Mouse (Mus musculus) heart, postnatal 25 days (tissue): ENCODE measurements around the gene Hexa. TPM values are rescaled to one million over a fixed set of nuclear protein-coding genes. Genes with fewer than 3 reads are reported as not detected.

Experiments
- DNase-seq: peaks from one replicate; pipeline ENCODE4 v3.0.0; 2022; ENCODE audit warnings: low spot score
- intact Hi-C: fragments of 180-260 bp; cut with DNase I; formaldehyde crosslinking; loops from one replicate; pipeline ENCODE4 v1.15.1; 2025
- total RNA-seq, 2 experiments: library from RNA; stranded (reverse); gene quantifications; 2 replicates each; pipeline ENCODE4 v1.2.3; 2021

The Hexa gene
- 10 to 100 TPM; 36.8 TPM for total RNA-seq

DNA sequence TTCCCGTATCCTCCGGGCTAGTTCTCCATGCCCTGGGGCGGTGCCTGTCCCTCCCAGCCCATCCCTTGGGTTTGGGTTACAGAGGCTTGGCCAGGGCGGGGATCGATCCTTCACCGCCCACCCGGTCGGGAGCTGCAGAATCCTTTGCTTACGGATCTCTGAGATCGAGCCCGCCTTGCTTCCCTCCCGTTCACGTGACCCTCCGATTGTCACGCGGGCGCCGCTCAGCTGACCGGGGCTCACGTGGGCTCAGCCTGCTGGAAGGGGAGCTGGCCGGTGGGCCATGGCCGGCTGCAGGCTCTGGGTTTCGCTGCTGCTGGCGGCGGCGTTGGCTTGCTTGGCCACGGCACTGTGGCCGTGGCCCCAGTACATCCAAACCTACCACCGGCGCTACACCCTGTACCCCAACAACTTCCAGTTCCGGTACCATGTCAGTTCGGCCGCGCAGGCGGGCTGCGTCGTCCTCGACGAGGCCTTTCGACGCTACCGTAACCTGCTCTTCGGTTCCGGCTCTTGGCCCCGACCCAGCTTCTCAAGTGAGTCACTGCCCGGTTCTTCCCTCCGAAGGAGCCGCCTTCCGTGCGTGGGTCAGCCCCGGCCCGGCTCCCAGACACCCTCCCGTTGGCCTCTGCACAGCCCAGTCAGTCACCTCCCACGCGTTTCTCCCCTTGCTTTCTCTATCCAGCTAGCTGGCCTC, at the start of gene Hexa, which contains the start of gene Tmem202:
TSS of gene Hexa (plus strand) at position 100 of the 697 bp plus-strand sequence.
TSS of gene Tmem202 (minus strand) at position 407 of the 697 bp plus-strand sequence.
- intact Hi-C loops = loop anchor here (2.0 kb wide), 1 partner anchor 51 kb away; no protein-coding TSS in a partner anchor
- DNase-seq = peak; percentile 72

DNA sequence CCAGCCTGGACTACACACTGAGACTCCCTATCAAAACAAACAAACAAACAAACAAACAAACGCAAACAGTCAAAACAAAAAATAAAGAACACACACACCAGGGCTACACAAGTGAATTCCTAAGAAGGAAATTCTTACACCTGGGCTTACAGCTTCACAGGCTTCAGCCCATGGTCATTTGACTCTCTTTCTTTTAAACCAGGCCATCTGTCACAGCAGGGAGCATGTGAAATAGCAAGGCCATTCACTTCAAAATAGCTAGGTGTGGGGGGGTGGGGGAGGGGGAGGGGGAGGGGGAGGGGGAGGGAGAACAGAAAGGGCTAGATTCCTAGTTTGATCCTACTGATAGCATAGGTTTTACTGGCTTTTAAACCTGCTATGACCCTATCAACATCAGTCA, 31.2 kb upstream of the Hexa start:
- intact Hi-C loops = no loop called here
- no peak for DNase-seq

DNA sequence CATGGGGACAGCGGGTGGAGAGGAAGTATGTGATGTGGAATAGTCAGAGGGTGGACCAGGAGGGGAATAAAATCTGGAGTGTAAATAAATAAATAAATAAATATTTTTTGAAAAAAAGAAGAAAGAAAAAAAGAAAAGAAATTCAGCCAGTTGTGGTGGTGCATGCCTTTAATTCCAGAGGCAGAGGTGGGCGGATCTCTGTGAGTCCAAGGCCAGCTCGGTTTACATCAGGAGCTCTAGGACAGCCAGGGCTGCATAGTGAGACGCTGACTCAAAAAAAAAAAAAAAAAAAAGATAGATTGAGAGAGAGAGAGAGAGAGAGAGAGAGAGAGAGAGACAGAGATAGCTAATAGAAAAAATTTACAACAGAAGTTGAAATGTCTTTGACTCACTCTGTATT, 27.0 kb upstream of the Hexa start:
- intact Hi-C loops = no loop called here
- DNase-seq = no peak

DNA sequence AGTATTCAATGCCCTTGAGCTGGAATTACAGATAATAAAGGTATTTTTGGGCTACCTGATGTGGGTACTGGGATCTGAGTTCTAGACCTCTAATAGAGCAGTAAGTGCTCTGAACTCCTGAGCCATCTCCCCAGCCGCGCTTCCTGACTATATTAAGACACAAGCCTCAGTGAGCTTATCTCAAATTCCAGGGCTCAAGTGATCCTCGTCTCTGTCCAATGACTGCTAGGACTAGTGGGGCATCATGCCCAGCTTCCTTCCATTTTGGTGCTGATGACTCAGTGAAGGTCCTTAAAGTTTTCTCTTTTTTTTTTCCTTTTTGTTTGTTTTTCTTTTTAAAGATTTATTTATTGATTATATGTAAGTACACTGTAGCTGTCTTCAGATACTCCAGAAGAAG, 24.3 kb upstream of the Hexa start:
- no peak for DNase-seq
- intact Hi-C loops = no loop called here

DNA sequence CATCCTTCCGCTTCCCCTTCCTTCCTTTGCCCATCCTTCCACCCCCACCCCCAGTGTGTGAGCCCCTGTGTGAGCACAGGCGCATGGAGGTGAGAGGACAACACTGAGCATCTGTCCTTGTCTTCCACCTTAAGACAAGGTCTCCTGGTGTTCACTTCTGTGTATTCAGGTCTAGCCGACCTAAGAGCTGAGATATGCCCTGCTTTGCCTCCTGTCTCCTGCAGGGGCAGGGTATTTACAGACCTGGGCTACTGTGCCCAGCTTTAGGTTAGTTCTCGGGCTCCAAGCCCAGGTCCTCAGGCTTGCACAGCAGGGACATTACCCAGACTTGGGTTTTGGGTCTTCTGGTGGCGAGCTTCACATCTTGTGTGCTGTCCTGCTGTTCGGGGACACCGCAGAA, 22.2 kb upstream of the Hexa start:
- intact Hi-C loops = no loop called here
- no peak for DNase-seq

DNA sequence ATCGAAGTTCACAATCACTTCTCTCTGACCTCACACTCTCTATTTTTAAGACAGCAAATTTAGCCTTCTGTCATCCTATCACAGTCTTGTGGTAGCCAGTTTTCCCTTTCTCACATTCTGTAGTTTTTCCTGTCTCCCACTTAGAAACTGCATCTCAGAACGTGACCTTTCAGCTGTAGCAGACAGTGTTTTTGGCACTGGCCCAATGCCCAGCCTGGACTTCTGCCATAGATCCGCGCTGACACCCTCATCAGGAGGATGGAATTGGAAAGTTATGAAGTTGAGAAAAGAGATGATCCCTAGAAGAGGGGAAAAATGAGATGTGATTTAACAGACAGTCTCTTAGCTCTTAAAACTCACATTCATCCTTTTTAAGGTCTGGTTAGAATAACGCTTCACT, 20.4 kb upstream of the Hexa start:
- intact Hi-C loops = no loop called here
- DNase-seq = no peak

DNA sequence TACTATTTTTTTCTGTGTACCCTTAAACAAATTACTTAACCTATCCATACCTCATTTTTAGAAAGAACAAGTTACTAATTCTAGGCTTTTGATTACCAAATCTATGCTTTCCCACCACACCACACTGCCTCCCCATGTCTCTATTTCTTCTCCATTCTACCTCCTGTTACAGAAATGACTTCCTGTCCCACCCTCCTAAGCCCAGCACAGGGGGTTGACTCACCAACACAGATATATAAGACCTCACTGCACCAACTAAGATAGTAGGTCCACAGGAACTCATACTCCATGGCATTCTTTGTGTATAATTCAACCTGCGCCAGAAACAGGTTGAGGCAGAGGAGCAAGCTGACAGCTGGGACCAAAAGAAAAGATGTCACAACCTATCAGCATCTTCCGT, 19.9 kb upstream of the Hexa start:
- no peak for DNase-seq
- intact Hi-C loops = no loop called here

DNA sequence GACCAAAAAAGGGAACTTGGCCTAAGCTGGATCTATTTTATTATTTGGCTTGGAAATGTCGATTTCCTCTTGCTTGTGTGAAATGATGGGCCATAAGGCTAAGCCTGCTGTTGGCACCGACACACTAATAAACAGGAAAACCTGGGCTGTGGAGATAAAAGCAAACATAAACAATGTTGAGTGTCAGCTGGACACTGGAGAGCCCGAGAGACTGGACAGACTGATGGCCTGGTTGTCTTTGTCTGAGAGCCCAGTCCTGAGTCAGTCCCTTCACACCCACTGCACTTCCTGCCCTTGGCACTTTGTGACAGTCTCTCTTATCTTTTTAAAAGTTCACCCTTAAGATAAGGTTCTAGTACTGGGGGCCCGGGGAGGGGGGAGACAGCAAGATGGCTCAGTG, 16.4 kb upstream of the Hexa start:
- intact Hi-C loops = no loop called here
- DNase-seq = no peak

DNA sequence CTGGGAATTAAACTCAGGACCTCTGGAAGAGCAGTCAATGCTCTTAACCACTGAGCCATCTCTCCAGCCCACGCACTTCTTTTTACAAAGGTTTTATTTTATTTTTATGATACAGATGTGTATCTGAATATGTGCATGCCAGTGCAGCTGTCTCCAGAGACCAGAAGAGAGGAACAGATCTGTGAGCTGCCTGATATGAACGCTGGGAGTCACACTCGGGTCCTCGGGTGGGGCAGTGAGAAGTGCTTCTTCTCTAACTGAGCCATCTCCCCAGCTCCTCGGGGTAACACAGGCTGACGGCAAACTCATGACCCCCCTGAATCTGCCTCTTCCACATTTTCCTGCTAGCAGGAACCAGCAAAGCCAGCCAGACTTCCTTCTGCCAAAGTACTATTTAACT, 12.6 kb upstream of the Hexa start:
- intact Hi-C loops = no loop called here
- DNase-seq = no peak

DNA sequence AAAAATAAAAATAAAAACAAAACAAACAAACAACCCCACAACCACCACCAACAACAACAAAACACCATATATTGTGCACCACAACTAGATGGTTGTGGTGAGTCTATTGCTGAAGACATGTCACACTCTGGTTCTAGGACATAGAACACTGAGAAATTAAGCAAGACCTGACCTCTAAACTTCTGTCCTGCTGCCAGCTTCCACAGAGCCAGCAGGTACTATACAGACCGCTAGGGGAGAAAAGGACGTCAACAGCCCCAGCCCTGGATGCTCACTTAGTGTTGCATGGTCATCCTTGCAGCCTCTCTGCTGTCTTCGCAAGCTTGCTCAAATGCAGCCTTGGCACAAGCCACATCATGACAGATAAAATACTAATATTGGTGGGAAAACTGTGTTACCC, 11.8 kb upstream of the Hexa start:
- DNase-seq = no peak
- intact Hi-C loops = no loop called here

DNA sequence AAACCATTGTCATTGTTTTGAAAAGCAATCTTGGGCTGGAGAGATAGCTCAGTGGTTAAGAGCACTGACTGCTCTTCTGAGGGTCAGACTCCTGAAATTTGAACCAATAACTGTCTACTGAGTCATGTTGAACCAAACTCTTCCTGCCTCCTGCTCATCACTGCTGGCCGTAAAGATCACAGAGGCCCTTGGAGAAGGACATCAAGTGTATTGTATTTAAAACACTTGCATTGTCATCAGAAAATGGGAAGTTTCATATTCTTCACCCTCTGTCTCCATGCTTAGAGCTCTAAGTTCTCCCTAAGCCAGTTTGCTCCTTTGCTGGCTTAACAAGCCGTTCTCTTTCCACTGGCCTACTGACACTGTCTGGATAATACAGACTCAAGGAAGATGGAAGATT, 11.1 kb upstream of the Hexa start:
- intact Hi-C loops = no loop called here
- DNase-seq = no peak

DNA sequence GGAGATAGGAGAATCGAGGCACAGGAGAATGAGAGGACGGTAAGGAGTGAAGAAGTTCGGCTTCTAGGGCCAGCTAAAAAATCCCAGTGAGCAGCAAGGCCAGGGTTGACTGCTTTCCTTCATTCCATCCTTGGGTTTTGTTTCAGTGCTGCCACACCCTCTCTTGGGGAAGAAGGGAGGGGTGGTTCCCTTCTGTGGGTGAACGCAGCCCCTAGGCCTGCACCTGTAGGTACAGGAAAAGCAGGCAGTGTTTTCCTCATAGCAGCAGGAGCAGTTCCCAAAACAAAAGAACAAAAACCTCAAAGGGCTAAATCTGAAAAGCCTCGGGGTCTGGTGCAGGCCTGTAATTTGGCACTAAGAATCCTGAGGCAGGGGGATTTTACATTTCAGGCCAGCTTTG, 7.7 kb upstream of the Hexa start:
- intact Hi-C loops = no loop called here
- DNase-seq = no peak

DNA sequence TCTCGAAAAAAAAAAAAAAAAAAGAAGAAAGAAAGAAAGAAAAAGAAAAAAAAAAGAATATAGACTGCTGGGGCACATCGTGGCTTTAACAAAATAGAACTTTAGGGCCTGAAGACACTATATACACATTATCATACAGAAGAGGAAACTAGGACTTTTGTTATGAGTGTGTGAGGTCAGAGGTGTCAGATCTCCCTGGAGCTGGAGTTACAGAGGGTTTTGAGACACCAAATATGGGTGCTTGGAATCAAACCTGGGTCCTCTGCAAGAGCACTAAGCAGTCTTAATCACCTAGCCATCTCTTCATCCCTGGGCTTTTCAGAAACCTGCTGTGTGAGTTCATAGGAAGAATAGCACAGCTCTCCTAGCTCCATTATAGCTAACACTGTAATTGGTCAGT, 5.9 kb upstream of the Hexa start:
- intact Hi-C loops = no loop called here

DNA sequence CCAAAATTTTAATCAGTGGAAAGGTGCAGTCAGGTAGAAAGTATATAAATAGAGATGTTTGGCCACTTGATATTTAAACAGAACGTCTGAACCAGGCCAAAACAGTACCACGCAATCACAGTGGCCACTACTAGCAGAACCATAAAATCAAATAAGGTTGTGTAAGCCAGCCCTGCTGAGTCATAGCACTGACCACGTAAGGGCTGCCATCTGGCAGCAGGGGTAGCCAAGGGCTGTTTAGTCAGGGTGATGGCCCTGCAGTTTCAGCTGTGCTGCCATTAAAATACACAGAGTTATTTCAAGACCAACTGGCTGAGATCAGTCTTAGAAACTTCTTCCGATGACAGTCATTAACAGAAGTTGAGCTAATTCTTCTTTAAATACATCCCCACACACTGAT, 5.5 kb upstream of the Hexa start:
- intact Hi-C loops = no loop called here
- peak; percentile 57 for DNase-seq

More for the DNA sequence above, 5.9 kb upstream of the Hexa start:
- no peak for DNase-seq

DNA sequence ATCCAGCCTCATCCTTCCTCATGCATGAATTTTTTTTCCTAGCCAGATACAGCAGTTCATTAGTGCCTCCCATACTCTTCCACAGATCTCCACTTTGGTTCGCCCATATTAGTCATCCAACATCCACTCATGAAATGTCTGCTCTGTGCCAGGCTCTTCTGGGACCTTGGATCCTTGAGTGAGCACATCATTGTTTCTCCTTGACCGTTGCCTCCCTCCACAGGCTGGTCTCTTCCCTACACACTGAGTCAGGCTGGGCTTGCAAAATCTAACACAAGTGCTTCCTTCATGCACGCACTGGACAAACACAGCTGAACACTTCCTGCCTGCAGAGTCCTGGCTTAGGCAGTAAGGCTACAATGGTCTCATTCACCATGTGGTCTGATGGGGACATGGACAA, 1.7 kb upstream of the Hexa start:
- intact Hi-C loops = loop anchor here (2.0 kb wide), 1 partner anchor 49 kb away; no protein-coding TSS in a partner anchor
- peak; percentile 23 for DNase-seq

DNA sequence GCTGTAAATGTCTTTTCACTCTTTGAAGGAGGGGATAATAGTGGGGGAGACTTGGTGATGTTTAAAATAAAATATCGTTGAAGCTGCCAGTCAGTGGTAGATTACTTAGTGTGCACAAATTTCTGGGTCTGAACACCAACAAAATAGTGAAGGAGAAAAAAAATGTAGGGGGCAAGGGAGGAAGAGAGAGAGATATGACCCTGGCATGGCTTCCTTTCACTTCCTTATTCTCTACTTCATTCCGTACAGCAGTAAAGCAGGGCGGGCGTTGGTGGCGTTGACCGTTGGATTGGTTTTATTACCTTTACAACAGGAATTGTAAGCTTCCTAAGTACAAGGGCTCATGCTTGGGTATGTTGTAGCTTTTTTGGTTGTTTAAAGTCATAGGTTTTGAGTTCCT, 2.3 kb downstream of the Hexa start:
- intact Hi-C loops = no loop called here
- no peak for DNase-seq

DNA sequence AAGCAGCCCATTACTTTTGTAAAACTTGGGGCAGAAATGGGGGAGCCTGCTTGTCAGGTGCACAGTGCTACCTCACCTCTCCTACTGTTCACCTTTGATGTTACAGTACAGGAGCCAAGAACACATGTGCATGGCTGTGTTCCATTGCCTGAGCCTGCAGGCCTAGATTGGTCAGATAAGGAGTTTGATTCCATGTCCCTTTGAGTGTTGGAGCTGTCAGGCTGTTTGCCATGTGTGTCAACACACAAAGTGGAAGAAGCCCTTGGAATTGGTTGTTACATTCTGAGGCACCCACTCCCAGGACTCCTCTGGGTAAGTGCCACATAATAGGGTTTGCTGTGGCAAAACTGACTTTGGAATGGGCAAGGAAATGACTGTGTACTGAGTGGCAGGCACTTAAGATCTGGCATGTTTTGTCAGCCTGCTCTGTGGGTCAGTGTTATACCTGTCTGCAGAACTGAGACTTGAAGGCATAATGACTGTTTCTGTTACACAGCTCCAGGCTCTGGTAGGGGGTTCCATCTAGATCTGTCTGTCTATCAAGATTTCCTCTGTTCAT, 3.5 kb downstream of the Hexa start:
- intact Hi-C loops = no loop called here

DNA sequence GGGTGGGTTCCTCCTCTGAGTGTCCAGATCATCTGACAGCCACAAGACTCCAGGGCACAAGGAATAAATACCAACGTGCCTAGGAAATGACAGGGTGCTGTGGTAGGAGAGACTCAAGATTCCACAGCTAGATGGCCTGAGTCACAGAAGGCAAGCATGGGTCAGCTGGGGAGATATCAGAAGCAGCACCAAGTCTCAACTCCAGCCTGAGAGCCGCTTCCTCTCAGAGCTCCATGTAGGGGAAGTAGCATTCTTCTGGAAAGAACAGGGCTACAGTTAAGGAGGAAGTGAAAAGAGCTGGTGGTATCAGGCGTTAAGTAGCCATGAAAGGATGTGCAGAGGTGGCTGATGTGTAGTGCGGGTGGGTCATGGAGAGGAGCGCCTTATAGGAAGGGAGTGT, 5.4 kb downstream of the Hexa start:
- intact Hi-C loops = no loop called here
- no peak for DNase-seq

More for the DNA sequence above, 3.5 kb downstream of the Hexa start:
- no peak for DNase-seq

DNA sequence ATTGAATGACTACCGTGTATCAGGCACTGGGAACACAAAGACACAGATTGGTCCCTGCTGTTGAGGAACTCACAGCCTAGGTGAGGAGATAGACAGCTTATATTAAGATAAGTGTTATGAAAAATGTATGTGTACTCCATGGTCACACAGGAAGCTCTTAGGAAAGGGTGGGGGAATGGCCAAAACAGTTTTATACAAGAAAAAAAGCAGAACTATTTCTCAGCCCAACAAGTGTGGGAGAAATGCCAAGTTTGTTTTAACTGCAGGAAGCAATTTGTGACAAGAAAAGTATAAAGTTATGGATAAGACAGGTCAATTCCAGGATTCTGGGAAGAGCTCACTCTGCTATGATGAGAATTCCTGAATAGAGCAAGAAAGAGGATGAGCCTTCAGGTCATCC, 8.5 kb downstream of the Hexa start:
- intact Hi-C loops = no loop called here
- DNase-seq = no peak

DNA sequence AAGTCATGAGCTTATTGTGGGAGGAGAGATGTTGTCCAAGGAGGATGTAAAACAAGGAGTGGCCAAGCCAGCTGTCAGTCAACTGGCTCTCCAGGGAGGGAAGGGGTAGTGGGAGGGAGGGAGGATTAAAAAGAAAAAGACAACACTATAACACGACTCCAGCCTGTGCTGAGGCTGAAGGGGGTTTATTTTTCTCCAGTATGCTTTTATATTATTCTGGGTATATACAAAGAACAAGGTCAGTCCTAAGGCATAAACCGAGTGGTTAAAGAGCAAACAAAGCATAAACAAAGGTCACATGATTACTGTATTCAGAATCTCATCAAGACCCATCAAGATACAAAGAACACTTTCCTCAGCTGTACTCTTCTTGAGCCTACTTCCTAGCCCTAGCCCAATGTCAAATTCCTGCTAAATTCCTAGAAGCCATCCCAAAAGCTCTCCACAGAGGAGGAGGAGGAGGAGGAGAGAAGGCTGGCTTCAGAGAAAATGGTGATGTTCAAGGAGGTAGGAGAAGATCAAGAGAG, 9.7 kb downstream of the Hexa start:
- no peak for DNase-seq
- intact Hi-C loops = no loop called here

DNA sequence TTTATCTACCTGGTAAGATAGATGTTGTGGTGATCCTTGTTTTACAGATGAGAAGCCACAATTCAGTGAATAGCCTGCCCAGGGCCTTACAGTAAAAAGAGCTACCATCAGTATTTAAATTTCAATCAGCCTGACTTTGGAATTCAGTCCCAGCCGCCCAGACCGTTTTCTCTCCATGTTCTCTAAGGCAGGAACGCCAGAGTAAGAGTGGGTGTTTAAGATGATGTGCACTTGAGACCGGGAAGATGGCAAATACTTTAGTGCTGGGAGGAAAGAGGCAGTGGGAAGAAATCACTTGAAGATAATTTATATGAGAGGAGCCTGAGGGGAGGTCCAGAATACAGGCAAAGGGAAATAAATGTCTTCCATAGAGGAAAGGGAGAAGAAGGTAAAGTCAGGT, 10.7 kb downstream of the Hexa start:
- no peak for DNase-seq
- intact Hi-C loops = no loop called here

DNA sequence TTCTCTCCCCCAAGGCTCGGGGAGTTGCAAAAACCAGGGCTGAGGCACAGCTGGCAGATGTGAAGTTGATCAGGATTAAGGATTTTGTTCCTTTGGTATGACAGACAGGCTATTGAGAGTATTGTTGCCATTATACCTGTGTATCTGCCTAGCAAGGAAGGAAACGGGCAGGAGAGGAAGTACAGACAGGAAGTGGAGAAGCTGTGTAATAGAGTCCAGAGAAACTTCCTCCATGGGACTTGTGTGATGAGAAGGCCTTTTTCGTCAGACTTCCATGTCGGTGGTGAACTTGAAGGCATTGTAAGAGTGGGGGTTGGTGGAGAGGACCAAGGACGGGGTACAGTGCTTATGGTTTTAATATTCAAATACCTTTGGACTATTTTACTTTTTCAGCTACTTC, 11.7 kb downstream of the Hexa start:
- intact Hi-C loops = no loop called here
- DNase-seq = no peak
